Mouse (Mus musculus) mesoderm, embryonic 11.5 days (tissue): ENCODE data around the gene Ugt1a7c.

Source experiments
- DNase-seq: peaks from one replicate; pipeline ENCODE4 v3.0.0-alpha.2; 2012; ENCODE audit warnings: low read depth, low spot score

The Ugt1a7c gene

GRCm38 (mm10) chr1:88235894-88236415 lies 141.1 kb downstream of the Ugt1a7c start:
- no peak for DNase-seq

GRCm38 (mm10) chr1:88237311-88237710 lies 142.4 kb downstream of the Ugt1a7c start:
- DNase-seq: no peak

DNA sequence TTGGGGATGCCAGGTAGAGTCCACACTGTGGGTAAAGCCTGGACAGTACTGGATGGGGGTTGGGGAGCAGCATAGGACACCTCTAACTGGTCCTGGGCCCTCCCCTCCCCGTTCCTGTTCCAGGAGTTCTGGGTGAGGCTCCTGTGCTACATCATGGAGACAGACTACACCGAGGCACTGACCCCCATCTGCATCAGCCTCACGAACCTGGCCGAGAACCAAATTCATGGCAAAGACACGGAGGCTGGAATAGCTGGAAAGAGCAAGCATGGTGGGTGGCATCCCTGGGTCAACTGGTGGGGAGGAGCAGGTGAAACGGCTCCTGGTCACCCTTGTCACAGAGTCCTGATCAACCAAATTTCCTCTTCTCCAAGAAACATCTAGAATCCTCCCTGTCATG lies 143.9 kb downstream of the Ugt1a7c start:
- no peak for DNase-seq

DNA sequence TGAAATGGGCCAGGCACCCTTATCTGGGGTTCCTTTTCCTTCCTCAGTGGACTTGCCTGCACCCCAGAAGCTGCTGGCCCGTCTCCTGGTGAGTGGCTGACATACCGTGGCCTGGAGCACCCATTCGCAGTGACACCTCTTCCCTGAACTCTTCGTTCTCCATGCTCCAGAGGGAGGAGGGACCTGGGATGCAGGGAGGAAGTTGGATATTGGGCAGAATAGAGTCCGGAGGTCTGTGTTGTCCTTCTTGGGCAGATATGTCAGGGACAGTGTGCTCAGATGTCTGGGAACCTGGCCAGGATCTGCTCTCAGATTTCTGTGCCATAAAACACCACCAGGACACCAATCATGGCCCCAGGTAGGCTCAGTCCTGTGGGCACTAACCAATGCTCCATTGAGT lies 145.2 kb downstream of the Ugt1a7c start:
- no peak for DNase-seq

- DNase-seq: no peak
Measured at GRCm38 (mm10) chr1:88240579-88240978, 145.7 kb downstream of the Ugt1a7c start.

DNA sequence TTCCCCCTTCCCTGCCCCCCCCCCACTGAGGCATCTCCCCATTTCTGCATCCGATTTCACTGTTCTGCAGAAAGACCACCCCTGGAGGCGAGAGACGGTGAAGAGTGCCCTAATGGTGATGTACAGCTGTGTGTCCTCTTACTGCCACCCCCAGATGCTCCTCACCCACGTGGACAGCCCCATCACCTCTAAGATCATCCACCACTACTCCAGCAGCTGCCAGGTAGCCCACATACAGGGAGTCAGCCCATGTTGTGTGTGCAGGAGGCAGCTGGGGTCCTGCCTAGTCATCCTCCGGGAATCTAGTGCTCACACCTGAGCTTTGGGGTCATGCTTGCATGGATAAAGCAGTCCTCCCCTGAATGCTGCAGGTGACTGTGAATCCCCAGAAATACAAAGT lies 149.0 kb downstream of the Ugt1a7c start:
- DNase-seq: no peak

- DNase-seq: no peak
Measured at GRCm38 (mm10) chr1:88245881-88246280, 151.0 kb downstream of the Ugt1a7c start.

DNA sequence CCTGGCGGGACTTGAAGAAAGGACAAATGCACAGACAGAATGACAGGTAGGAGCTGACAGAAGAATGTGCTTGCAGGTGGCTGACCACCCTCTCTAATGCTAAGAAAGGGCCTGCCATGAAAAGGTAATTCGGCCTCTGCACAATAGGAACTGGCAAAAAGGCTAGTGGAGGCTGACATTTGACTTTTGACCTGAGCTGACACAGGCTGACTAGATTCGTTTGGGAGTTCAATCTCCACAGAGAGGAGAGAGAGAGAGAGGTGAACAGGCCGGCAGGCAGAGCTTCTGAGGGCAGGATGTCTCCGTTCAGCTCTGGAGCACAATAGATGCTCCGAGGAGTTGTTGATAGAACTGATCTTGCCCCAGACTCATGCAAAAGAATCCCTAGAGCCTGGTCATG lies 151.5 kb downstream of the Ugt1a7c start:
- no peak for DNase-seq

DNA sequence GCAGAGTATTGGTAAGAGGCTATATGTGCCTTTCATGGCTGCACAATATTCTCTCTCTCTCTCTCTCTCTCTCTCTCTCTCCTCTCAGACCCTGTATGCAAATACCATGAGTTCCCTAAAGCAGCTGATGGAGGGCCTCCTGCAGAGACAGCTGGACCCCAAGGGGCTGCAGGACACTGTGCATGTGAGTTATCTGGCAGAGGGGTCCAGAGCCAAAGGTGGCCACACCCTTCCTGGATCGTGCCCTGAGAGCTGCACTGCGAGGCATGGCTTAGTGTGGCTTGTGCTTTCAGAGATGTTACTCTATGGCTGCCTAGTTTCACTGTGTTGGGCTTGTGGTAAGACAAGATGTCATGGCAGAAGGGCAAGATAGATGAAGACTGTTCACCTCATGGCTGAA lies 152.8 kb downstream of the Ugt1a7c start:
- no peak for DNase-seq

- no peak for DNase-seq
Measured at GRCm38 (mm10) chr1:88248658-88249057, 153.8 kb downstream of the Ugt1a7c start.

- no peak for DNase-seq
Measured at GRCm38 (mm10) chr1:88249596-88249995, 154.7 kb downstream of the Ugt1a7c start.

DNA sequence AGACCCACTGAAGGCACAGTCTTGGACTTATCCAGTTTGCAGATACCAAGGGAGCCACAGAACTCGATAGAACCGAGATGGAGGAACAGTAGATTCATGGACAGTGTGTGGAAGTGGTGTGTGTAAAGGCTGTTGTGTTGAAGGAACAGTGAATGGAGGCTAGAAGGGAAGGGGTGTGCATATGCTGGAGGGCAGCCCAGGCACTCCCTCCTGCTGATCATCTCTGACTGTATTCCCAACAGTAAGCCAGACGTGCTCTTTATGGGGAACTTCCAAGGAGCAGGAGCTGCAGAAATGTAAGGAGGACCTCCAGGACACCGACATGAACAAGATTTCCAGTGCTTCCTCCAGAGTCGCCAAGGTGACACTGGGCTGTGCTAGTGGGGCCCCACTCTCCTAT lies 155.2 kb downstream of the Ugt1a7c start:
- no peak for DNase-seq

DNA sequence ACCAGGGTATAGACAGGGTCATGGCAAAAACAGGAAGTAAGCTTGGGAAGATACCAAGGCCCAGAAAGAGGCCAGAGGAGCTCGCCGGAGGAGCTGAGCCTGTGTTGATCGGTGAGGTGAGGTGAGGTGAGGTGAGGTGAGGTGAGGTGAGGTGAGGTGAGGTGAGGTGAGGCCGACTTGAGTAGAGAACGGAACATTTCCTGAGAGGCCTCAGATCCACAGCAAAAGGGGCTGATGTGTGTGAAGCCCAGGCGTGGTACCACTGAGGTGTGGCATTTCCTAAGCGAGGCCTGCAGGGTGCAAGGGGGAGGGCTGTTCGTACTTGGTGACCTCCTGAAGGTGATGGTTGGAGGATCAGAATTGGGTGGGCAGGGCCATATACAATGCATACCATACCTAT lies 158.2 kb downstream of the Ugt1a7c start:
- DNase-seq: no peak

- DNase-seq: no peak
Measured at GRCm38 (mm10) chr1:88253540-88253939, 158.7 kb downstream of the Ugt1a7c start.

DNA sequence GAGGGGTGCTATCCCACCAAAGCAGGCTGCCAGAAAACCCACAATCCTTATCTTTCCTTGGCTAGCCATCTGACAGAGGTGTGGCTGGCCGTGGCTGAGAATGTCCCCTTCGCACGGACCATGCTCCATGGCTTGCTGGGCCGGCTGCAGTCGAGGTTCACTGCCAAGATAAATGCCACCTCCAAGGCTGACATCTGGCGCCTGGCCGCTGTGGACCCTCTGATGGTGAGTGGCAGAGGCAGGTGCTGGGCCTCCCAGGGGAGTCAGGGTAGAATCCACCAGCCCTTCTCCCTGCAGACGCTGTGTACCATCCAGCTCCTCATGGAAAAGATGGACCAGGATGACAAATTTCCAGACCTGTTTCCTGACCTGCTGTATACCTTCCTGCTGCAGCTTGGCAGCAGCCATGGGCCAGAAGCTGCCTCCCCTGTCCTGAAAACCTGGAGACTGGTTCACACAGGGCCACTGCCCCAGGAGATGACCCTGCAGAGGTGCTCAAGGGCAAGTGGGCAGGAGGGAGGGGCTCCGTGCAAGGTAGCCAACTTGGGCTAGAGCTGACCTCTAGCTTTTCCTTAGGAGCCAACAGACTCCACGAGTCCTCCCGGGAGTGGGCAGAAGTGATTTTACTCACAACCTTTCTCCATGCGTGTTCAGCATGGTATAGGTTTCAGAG lies 160.1 kb downstream of the Ugt1a7c start:
- no peak for DNase-seq

DNA sequence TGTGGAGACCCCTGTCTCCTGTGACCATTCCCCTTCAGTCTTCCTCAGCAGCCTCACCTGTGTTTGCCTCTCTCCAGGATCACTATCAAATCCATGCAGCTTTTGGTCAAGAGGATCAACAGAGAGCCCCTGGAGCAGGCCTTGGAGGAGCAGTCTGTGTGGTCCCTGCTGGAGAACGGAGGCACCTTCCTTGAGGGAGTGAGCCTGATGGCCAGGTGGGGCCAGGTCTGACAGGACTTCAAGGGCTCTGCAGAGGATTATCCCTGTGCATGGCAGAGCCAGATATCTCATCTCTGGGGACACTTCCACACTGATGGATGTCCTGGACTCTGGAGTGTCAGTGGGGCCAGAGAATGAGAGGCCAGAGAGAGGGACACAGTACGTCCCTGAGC lies 160.6 kb downstream of the Ugt1a7c start:
- DNase-seq: no peak

DNA sequence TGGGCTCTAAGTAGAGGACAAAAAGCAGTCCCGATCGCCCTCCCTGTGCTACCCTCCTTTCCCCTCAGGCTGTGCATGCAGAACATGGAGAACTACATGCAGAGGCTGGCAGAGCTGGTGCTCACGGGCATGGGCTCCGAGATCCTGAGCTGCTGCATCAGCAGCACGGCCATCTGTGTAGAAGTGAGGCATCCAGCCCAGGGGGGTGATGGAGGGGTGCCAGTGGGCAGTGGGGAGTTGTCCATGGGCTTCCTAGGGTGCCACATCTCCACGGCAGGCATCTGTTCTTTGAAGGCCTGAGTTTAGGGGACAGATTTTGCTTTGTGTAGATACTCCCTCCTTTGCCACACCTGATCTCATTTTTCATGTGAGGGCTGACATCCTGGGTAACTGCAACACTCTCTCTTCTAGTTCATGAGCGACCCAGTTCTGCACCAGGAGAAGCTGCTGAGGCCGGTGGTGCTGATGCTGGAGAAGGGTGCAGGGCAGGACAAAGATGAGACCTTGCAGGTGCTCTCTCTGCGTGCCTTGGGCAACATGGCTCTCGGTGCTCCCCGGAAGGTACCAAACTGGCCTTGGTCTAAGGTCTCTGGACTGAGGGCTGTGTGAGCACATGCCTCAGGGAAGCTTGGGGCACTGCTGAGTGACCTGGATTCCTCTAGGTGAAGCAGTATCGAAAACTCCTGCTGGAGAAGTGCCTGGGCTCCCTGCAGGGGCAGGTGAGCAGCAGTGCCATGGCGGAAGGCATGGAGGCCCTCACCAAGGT lies 161.3 kb downstream of the Ugt1a7c start:
- no peak for DNase-seq

DNA sequence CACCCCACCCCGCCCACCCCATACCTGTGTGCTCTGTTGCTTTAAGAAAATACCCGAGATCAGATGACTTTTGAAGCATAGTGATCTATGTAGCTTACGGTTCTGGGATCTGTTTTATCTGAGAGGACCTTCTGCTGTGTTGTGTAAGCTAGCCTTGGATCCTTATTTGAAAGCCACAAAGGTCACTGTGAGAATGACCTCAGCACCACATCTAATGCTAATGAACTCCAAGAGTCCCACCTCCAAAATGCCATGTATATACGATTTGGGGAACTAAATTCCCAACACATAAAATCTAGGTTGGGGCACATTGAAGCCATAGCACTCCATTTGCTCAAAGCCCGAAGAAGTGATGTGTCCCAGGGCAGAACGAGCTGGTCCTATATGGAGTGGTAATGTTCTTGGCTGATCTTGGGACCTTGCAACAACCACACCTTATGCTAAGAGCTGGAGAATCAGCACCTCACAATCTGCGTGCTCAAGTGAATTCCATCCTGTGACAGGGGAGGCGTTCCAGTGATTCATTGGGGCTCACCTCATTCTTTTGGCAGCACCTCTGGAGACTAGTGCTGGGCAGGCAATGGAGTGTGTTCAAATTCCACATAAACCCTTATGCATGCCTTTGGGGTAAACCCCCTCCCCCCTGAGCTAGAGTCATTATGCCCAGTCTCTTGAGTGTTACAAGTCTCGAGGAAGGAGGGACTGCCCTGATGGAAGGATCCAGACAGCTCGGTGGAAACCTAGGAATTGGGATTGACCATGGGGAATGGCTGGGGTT lies 162.2 kb downstream of the Ugt1a7c start:
- no peak for DNase-seq

GRCm38 (mm10) chr1:88257681-88258080 lies 162.8 kb downstream of the Ugt1a7c start:
- no peak for DNase-seq

- DNase-seq: no peak
Measured at GRCm38 (mm10) chr1:88258361-88258760, 163.5 kb downstream of the Ugt1a7c start.

GRCm38 (mm10) chr1:88258881-88259642 lies 164.2 kb downstream of the Ugt1a7c start:
- DNase-seq: peak; percentile 44

GRCm38 (mm10) chr1:88259643-88260024 lies 164.8 kb downstream of the Ugt1a7c start:
- no peak for DNase-seq
